Mouse (Mus musculus) liver, embryonic 13.5 days (tissue): ENCODE data around the gene P4hb. TPM values are rescaled to one million over a fixed set of nuclear protein-coding genes. Genes with fewer than 3 reads are reported as not detected.

ENCODE experiments used
- ATAC-seq: fragments of 200-750 bp; cut with Nextera tagmentation; 2 replicates; pipeline ENCODE4 v1.8.0; 2017; ENCODE audit warnings: low read depth, mild to moderate bottlenecking, moderate number of reproducible peaks, moderate library complexity
- DNase-seq: peaks from one replicate; pipeline ENCODE4 v3.0.0; 2022
- H3K27ac ChIP-seq: fragments of 300-500 bp; sonication (generic); 2 replicates; pipeline ENCODE4 v1.5.1; 2015; ENCODE audit warnings: moderate library complexity, mild to moderate bottlenecking, inconsistent platforms
- H3K27me3 ChIP-seq: fragments of 300-500 bp; sonication (generic); 2 replicates; pipeline ENCODE4 v1.6.1; 2015; ENCODE audit warnings: mild to moderate bottlenecking, inconsistent platforms
- H3K36me3 ChIP-seq: fragments of 300-500 bp; sonication (generic); 2 replicates; pipeline ENCODE4 v1.6.1; 2015; ENCODE audit warnings: mild to moderate bottlenecking, inconsistent platforms
- H3K4me1 ChIP-seq: fragments of 300-500 bp; sonication (generic); replicated peaks from 2 replicates; pipeline ENCODE4 v1.6.1; 2015; ENCODE audit warnings: inconsistent platforms
- H3K4me2 ChIP-seq: fragments of 300-500 bp; sonication (generic); 2 replicates; pipeline ENCODE4 v1.6.1; 2015; ENCODE audit warnings: inconsistent platforms, mild to moderate bottlenecking, moderate library complexity
- H3K4me3 ChIP-seq: fragments of 300-500 bp; sonication (generic); replicated peaks from 2 replicates; pipeline ENCODE4 v1.5.1; 2015; ENCODE audit warnings: mild to moderate bottlenecking, inconsistent platforms
- H3K9ac ChIP-seq: fragments of 300-500 bp; sonication (generic); 2 replicates; pipeline ENCODE4 v1.6.1; 2015; ENCODE audit warnings: mild to moderate bottlenecking, inconsistent platforms
- H3K9me3 ChIP-seq: fragments of 300-500 bp; sonication (generic); replicated peaks from 2 replicates; pipeline ENCODE4 v1.6.1; 2016; ENCODE audit warnings: inconsistent platforms
- WGBS: fragments of 180-500 bp; shearing (Covaris S2); methylation state at CpG from one replicate; pipeline ENCODE4 v1.1.7; 2015; ENCODE audit not compliant: insufficient replicate concordance; 5-methylcytosine and 5-hydroxymethylcytosine counted together
- polyA plus RNA-seq: library from polyadenylated mRNA; unstranded; fragments of >200 nt; fragmentation: Nextera tagmentation; extraction: Ambion mirVana; gene quantifications from 2 replicates; pipeline ENCODE4 v1.2.1, GENCODE M21; 2015

P4hb gene
- polyA plus RNA-seq: 403 and 453 TPM in 2 replicates

- H3K9ac ChIP-seq: peak within 1 kb of the TSS; percentile 95
- H3K27ac ChIP-seq: peak within 1 kb of the TSS; percentile 90
- no peaks in the 10 kb centered on the region for H3K27me3 ChIP-seq
- peak within 1 kb of the TSS; percentile 93 for H3K4me2 ChIP-seq
- peak within 1 kb of the TSS; percentile 96 for H3K4me3 ChIP-seq
- H3K9me3 ChIP-seq: no peaks in the 10 kb centered on the region
- peak; percentile 93 for ATAC-seq
- peaks cover 75% of the 10 kb centered on the region for H3K4me1 ChIP-seq
- DNase-seq: peak; percentile 99
- peaks cover 41% of the 10 kb centered on the region for H3K36me3 ChIP-seq
- under 1% methylated on average over 94 of the region's 94 CpGs for WGBS
Observed at GRCm38 (mm10) chr11:120572752-120573584, at the start of gene P4hb. P4hb (minus strand) TSS chr11:120573253.

GRCm38 (mm10) chr11:120622805-120623204, 49.8 kb upstream of the P4hb start:
- Histone ChIP-seq H3K27me3 (no peaks in the 10 kb centered on the region), H3K4me3 (no peak overlapping the region), H3K9me3 (no peaks in the 10 kb centered on the region), H3K9ac (0 out of 2 replicates have a peak overlapping the region, but pooled peaks have one; percentile 99), H3K27ac (no peak overlapping the region), H3K4me1 (peaks cover 58% of the 10 kb centered on the region), H3K36me3 (peaks cover 77% of the 10 kb centered on the region), H3K4me2 (peak overlapping the region; percentile 94; the same call in 1 of the 2 replicates)
- no peak for DNase-seq
- ATAC-seq: no peak
- WGBS: 90% methylated on average over 6 of the region's 6 CpGs

GRCm38 (mm10) chr11:120620195-120620594, 47.1 kb upstream of the P4hb start:
- no peaks in the 10 kb centered on the region for H3K27me3 ChIP-seq
- no peak overlapping the region for H3K4me2 ChIP-seq
- 91% methylated on average over 14 of the region's 14 CpGs for WGBS
- H3K9ac ChIP-seq: no peak overlapping the region
- ATAC-seq: no peak
- no peak overlapping the region for H3K4me3 ChIP-seq
- no peak for DNase-seq
- no peaks in the 10 kb centered on the region for H3K9me3 ChIP-seq
- H3K4me1 ChIP-seq: peaks cover 53% of the 10 kb centered on the region
- H3K27ac ChIP-seq: no peak overlapping the region
- peaks cover 66% of the 10 kb centered on the region for H3K36me3 ChIP-seq

- peak overlapping the region; percentile 88; the same call in 1 of the 2 replicates for H3K9ac ChIP-seq
- no peaks in the 10 kb centered on the region for H3K27me3 ChIP-seq
- H3K36me3 ChIP-seq: peaks cover 79% of the 10 kb centered on the region
- no peaks in the 10 kb centered on the region for H3K9me3 ChIP-seq
- peak overlapping the region; percentile 90 for H3K4me2 ChIP-seq
- H3K4me1 ChIP-seq: peaks cover 49% of the 10 kb centered on the region
- WGBS: 91% methylated on average over 25 of the region's 25 CpGs
- DNase-seq (no peak), ATAC-seq (no peak)
- peak overlapping the region; percentile 89 for H3K27ac ChIP-seq
- H3K4me3 ChIP-seq: peak overlapping the region; percentile 80; the same call in 1 of the 2 replicates
Observed at GRCm38 (mm10) chr11:120618619-120619535, 45.8 kb upstream of the P4hb start.

GRCm38 (mm10) chr11:120617519-120618112, 44.6 kb upstream of the P4hb start, which contains the start of gene Pcyt2:
Pcyt2 (minus strand) TSS chr11:120617936.
- H3K9ac ChIP-seq: peak within 1 kb of the TSS; percentile 88

GRCm38 (mm10) chr11:120616617-120617294, 43.7 kb upstream of the P4hb start:
- no peaks in the 10 kb centered on the region for H3K27me3 ChIP-seq
- H3K4me1 ChIP-seq: peaks cover 39% of the 10 kb centered on the region
- no peak for DNase-seq
- peak overlapping the region; percentile 90 for H3K4me2 ChIP-seq
- WGBS: 32% methylated on average over 4 of the region's 4 CpGs
- peaks cover 80% of the 10 kb centered on the region for H3K36me3 ChIP-seq
- H3K4me3 ChIP-seq: peak overlapping the region; percentile 80
- H3K9ac ChIP-seq: peak overlapping the region; percentile 88
- no peaks in the 10 kb centered on the region for H3K9me3 ChIP-seq
- peak overlapping the region; percentile 89 for H3K27ac ChIP-seq
- ATAC-seq: 0 out of 2 replicates have a peak, but pooled peaks have one; percentile 17

More at GRCm38 (mm10) chr11:120617519-120618112, 44.6 kb upstream of the P4hb start, which contains the start of gene Pcyt2:
- peak; percentile 93 for DNase-seq
- peak within 1 kb of the TSS; percentile 80 for H3K4me3 ChIP-seq
- peak; percentile 93 for ATAC-seq
- peaks cover 42% of the 10 kb centered on the region for H3K4me1 ChIP-seq
- peak within 1 kb of the TSS; percentile 89 for H3K27ac ChIP-seq
- no peaks in the 10 kb centered on the region for H3K27me3 ChIP-seq
- H3K9me3 ChIP-seq: no peaks in the 10 kb centered on the region
- peaks cover 80% of the 10 kb centered on the region for H3K36me3 ChIP-seq
- H3K4me2 ChIP-seq: peak within 1 kb of the TSS; percentile 90
- WGBS: under 1% methylated on average over 56 of the region's 56 CpGs

- H3K4me1 ChIP-seq: peaks cover 39% of the 10 kb centered on the region
- H3K4me3 ChIP-seq: peak overlapping the region; percentile 19; the same call in 1 of the 2 replicates
- H3K36me3 ChIP-seq: peaks cover 80% of the 10 kb centered on the region
- DNase-seq: no peak
- 79% methylated on average over 11 of the region's 11 CpGs for WGBS
- H3K4me2 ChIP-seq: peak overlapping the region; percentile 90
- ATAC-seq: no peak
- peak overlapping the region; percentile 88; the same call in 1 of the 2 replicates for H3K9ac ChIP-seq
- no peaks in the 10 kb centered on the region for H3K9me3 ChIP-seq
- no peaks in the 10 kb centered on the region for H3K27me3 ChIP-seq
- peak overlapping the region; percentile 32; the same call in 1 of the 2 replicates for H3K27ac ChIP-seq
Observed at GRCm38 (mm10) chr11:120615606-120616203, 42.7 kb upstream of the P4hb start.

- Histone ChIP-seq H3K4me2 (peak overlapping the region; percentile 90), H3K4me3 (peak overlapping the region; percentile 19; the same call in 1 of the 2 replicates), H3K9me3 (no peaks in the 10 kb centered on the region), H3K4me1 (peaks cover 39% of the 10 kb centered on the region), H3K27me3 (no peaks in the 10 kb centered on the region), H3K36me3 (peaks cover 80% of the 10 kb centered on the region), H3K9ac (peak overlapping the region; percentile 88; the same call in 1 of the 2 replicates), H3K27ac (no peak overlapping the region)
- ATAC-seq (no peak), DNase-seq (no peak)
- WGBS: 96% methylated on average over 6 of the region's 6 CpGs
Observed at GRCm38 (mm10) chr11:120615167-120615566, 42.1 kb upstream of the P4hb start.

GRCm38 (mm10) chr11:120613976-120614375, 40.9 kb upstream of the P4hb start:
- ATAC-seq: no peak
- peaks cover 3% of the 10 kb centered on the region for H3K27me3 ChIP-seq
- H3K9ac ChIP-seq: no peak overlapping the region
- no peak overlapping the region for H3K4me2 ChIP-seq
- no peak overlapping the region for H3K4me3 ChIP-seq
- peaks cover 75% of the 10 kb centered on the region for H3K36me3 ChIP-seq
- peak overlapping the region; percentile 18; the same call in 1 of the 2 replicates for H3K27ac ChIP-seq
- no peaks in the 10 kb centered on the region for H3K9me3 ChIP-seq
- H3K4me1 ChIP-seq: peaks cover 49% of the 10 kb centered on the region
- DNase-seq: no peak
- 81% methylated on average over 8 of the region's 8 CpGs for WGBS
